27 mouse cellular contexts compared by ENCODE assay signal in genomic region chr6:149073854-149074253, GRCm38 (mm10). TPM values are rescaled to one million over a fixed set of nuclear protein-coding genes. Genes with fewer than 3 reads are reported as not detected.
DNase-seq lines count a peak whose midpoint lies in the region; ATAC-seq and TF ChIP-seq lines count a peak whose summit lies in the region.
"Had no signal": no experiment of that assay in that cellular context is flagged by ENCODE, and none has a peak within 500 bp of the region (broad histone marks: within the 10 kb centered on the region; RNA-seq: fewer than 3 reads in every experiment).

No protein-coding gene starts in this region.

- no peak overlapping the region for H3K4me2 ChIP-seq in forebrain, postnatal 0 days (ENCODE audit: low read depth)
- H3K4me2 ChIP-seq in forebrain, embryonic 11.5 days (ENCODE audit: low read depth, low read length, severe bottlenecking): no peak overlapping the region
- no peak overlapping the region for H3K4me2 ChIP-seq in neural tube, embryonic 15.5 days
- H3K4me2 ChIP-seq: embryonic facial prominence, embryonic 13.5 days; embryonic facial prominence, embryonic 15.5 days; forebrain, embryonic 13.5 days had no signal

- H3K4me3 ChIP-seq in forebrain, postnatal 0 days (ENCODE audit: low read depth, low read length): no peak overlapping the region
- H3K4me3 ChIP-seq in forebrain, embryonic 11.5 days (ENCODE audit: low read depth, low read length): no peak overlapping the region
- no peak overlapping the region for H3K4me3 ChIP-seq in layer of hippocampus, adult 2 months
- no peak overlapping the region for H3K4me3 ChIP-seq in cortical plate, adult 2 months (ENCODE audit: insufficient read depth, low read length)
- no peak overlapping the region for H3K4me3 ChIP-seq in neural tube, embryonic 15.5 days (replicated peaks)
- H3K4me3 ChIP-seq: embryonic facial prominence, embryonic 13.5 days; embryonic facial prominence, embryonic 15.5 days; erythroblast, embryonic 14.5 days; forebrain, embryonic 10.5 days; forebrain, embryonic 13.5 days had no signal

- peak; percentile 58; the same call in 1 of the 2 replicates for ATAC-seq in forebrain, postnatal 0 days
- no peak for ATAC-seq in forebrain, embryonic 11.5 days (replicated peaks; ENCODE audit: low FRiP score)
- ATAC-seq in neural tube, embryonic 15.5 days (ENCODE audit: low FRiP score): no peak
- ATAC-seq: forebrain, embryonic 13.5 days had no signal

- no peak for DNase-seq in forebrain, postnatal 0 days
- DNase-seq in forebrain, embryonic 11.5 days (ENCODE audit: low spot score): no peak
- DNase-seq in layer of hippocampus, adult 2 months (ENCODE audit: low spot score in 2 of 2): no peak
- no peak for DNase-seq in layer of hippocampus, postnatal 36 days
- peak; percentile 38 for DNase-seq in right cerebral cortex, adult 18-20 months
- DNase-seq in right cerebral cortex, postnatal 4 days: no peak
- DNase-seq: adrenal gland, adult 2 months; adrenal gland, postnatal 10 days; adrenal gland, postnatal 25 days; cerebellum, adult 11-12 months; cerebellum, adult 2 months; cerebellum, adult 9-10 months; cerebellum, postnatal 10 days; cerebellum, postnatal 25 days; embryo, embryonic 11 days had no signal

- peaks cover 4% of the 10 kb centered on the region; the same call in 1 of the 2 replicates for H3K36me3 ChIP-seq in forebrain, postnatal 0 days (ENCODE audit: insufficient read depth)
- H3K36me3 ChIP-seq in forebrain, embryonic 11.5 days (ENCODE audit: control insufficient read depth, insufficient read depth, low read length): no peaks in the 10 kb centered on the region
- peaks cover 3% of the 10 kb centered on the region; the same call in 1 of the 2 replicates for H3K36me3 ChIP-seq in neural tube, embryonic 15.5 days
- H3K36me3 ChIP-seq: embryonic facial prominence, embryonic 15.5 days had no signal

- no peaks in the 10 kb centered on the region for H3K4me1 ChIP-seq in forebrain, postnatal 0 days (ENCODE audit: insufficient read depth)
- H3K4me1 ChIP-seq in forebrain, embryonic 11.5 days (replicated peaks; ENCODE audit: control insufficient read depth, insufficient read depth, low read length): no peaks in the 10 kb centered on the region
- peaks cover 3% of the 10 kb centered on the region; the same call in 1 of the 2 replicates for H3K4me1 ChIP-seq in cortical plate, adult 2 months (ENCODE audit: control insufficient read depth, insufficient read depth, low read length)
- H3K4me1 ChIP-seq in neural tube, embryonic 15.5 days: peaks cover 4% of the 10 kb centered on the region; the same call in 1 of the 2 replicates
- H3K4me1 ChIP-seq: embryonic facial prominence, embryonic 13.5 days; embryonic facial prominence, embryonic 15.5 days had no signal

- peak overlapping the region; percentile 59; the same call in 1 of the 2 replicates for H3K27ac ChIP-seq in forebrain, postnatal 0 days (ENCODE audit: low read depth, low read length)
- H3K27ac ChIP-seq in forebrain, embryonic 11.5 days (ENCODE audit: low read depth, low read length): no peak overlapping the region
- H3K27ac ChIP-seq in layer of hippocampus, adult 2 months: peak overlapping the region; percentile 33
- H3K27ac ChIP-seq in cortical plate, adult 2 months (ENCODE audit: insufficient read depth, low read length): peak overlapping the region; percentile 65; the same call in 1 of the 2 replicates
- no peak overlapping the region for H3K27ac ChIP-seq in neural tube, embryonic 15.5 days (replicated peaks)
- H3K27ac ChIP-seq: embryonic facial prominence, embryonic 13.5 days; embryonic facial prominence, embryonic 15.5 days; forebrain, embryonic 10.5 days; forebrain, embryonic 13.5 days had no signal

- H3K9me3 ChIP-seq in forebrain, postnatal 0 days (ENCODE audit: low read length): no peaks in the 10 kb centered on the region
- no peaks in the 10 kb centered on the region for H3K9me3 ChIP-seq in forebrain, embryonic 11.5 days (ENCODE audit: control insufficient read depth, low read length)
- H3K9me3 ChIP-seq in neural tube, embryonic 15.5 days (replicated peaks): no peaks in the 10 kb centered on the region
- H3K9me3 ChIP-seq: embryonic facial prominence, embryonic 13.5 days; embryonic facial prominence, embryonic 15.5 days; forebrain, embryonic 10.5 days; forebrain, embryonic 13.5 days had no signal

- TF ChIP-seq POLR2A in cortical plate, adult 2 months (IDR thresholded peaks at IDR 0.05; ENCODE audit: extremely low read depth, insufficient read depth, low read length): no peak

- no peak overlapping the region for H3K9ac ChIP-seq in forebrain, postnatal 0 days
- no peak overlapping the region for H3K9ac ChIP-seq in forebrain, embryonic 11.5 days (ENCODE audit: low read length)
- H3K9ac ChIP-seq in neural tube, embryonic 15.5 days (replicated peaks): no peak overlapping the region
- H3K9ac ChIP-seq: embryonic facial prominence, embryonic 13.5 days; embryonic facial prominence, embryonic 15.5 days; forebrain, embryonic 13.5 days had no signal

- WGBS in forebrain, postnatal 0 days: 65% methylated on average over 4 of the region's 4 CpGs
- 93% methylated on average over 4 of the region's 4 CpGs for WGBS in forebrain, embryonic 11.5 days
- WGBS in neural tube, embryonic 15.5 days: 84% methylated on average over 4 of the region's 4 CpGs

- H3K27me3 ChIP-seq in forebrain, postnatal 0 days (ENCODE audit: insufficient read depth, low read length): no peaks in the 10 kb centered on the region
- H3K27me3 ChIP-seq in forebrain, embryonic 11.5 days (ENCODE audit: control insufficient read depth, insufficient read depth, low read length): no peaks in the 10 kb centered on the region
- no peaks in the 10 kb centered on the region for H3K27me3 ChIP-seq in neural tube, embryonic 15.5 days (replicated peaks)
- H3K27me3 ChIP-seq: embryonic facial prominence, embryonic 13.5 days; embryonic facial prominence, embryonic 15.5 days; forebrain, embryonic 13.5 days had no signal

- TF ChIP-seq CTCF in forebrain, postnatal 0 days (IDR thresholded peaks at IDR 0.05; ENCODE audit: low read depth): no peak
- no peak for TF ChIP-seq CTCF in layer of hippocampus, adult 2 months (conservative IDR thresholded peaks at IDR 0.05)
- no peak for TF ChIP-seq CTCF in cortical plate, adult 2 months (IDR thresholded peaks at IDR 0.05; ENCODE audit: extremely low read depth, insufficient read depth, low read length)

RNA-seq across cellular contexts. Expression of gene Dennd5b, which starts 27.6 kb away (rescaled TPM):
- 36.2 and 42.2 TPM in 2 replicates for total RNA-seq in forebrain, postnatal 0 days (2014; rRNA removed)
- 5.1 and 10.3 TPM in 2 replicates for polyA plus RNA-seq in forebrain, postnatal 0 days (2015; fragmentation: Nextera tagmentation; extraction: Ambion mirVana)
- polyA plus RNA-seq in forebrain, embryonic 11.5 days (2014; fragmentation: Nextera tagmentation; extraction: Ambion mirVana): 17.5 and 19.8 TPM in 2 replicates
- total RNA-seq in layer of hippocampus, adult 2 months (2021): 10 to 100 TPM; 43.9 to 49.9 TPM
- total RNA-seq in layer of hippocampus, postnatal 36 days (2021): 10 to 100 TPM; 47.8 to 49.5 TPM
- 20.4 and 20.6 TPM in 2 replicates for polyA plus RNA-seq in cortical plate, adult 2 months (2012; rRNA removed)
- 12.0 and 13.5 TPM in 2 replicates for polyA plus RNA-seq in neural tube, embryonic 15.5 days (2015; fragmentation: Nextera tagmentation; extraction: Ambion mirVana)

RNA-seq across cellular contexts. Expression of gene Gm10203, which starts 56.1 kb away (rescaled TPM):
- total RNA-seq in forebrain, postnatal 0 days (2014; rRNA removed): not detected in 2 replicates
- not detected in 2 replicates for polyA plus RNA-seq in forebrain, postnatal 0 days (2015; fragmentation: Nextera tagmentation; extraction: Ambion mirVana)
- polyA plus RNA-seq in forebrain, embryonic 11.5 days (2014; fragmentation: Nextera tagmentation; extraction: Ambion mirVana): not detected in 2 replicates
- total RNA-seq in layer of hippocampus, adult 2 months (2021): not detected
- total RNA-seq in layer of hippocampus, postnatal 36 days (2021): not detected
- not detected in 2 replicates for polyA plus RNA-seq in cortical plate, adult 2 months (2012; rRNA removed)
- not detected in 2 replicates for polyA plus RNA-seq in neural tube, embryonic 15.5 days (2015; fragmentation: Nextera tagmentation; extraction: Ambion mirVana)
- total RNA-seq: adrenal gland, adult 2 months; adrenal gland, postnatal 10 days; adrenal gland, postnatal 25 days; adrenal gland, postnatal 4 days; ES-E14; MEL had no signal
- polyA plus RNA-seq: adrenal gland, adult 2 months; C2C12; cerebellum, adult 2 months; embryonic facial prominence, embryonic 11.5 days; embryonic facial prominence, embryonic 13.5 days; embryonic facial prominence, embryonic 15.5 days; erythroblast, embryonic 14.5 days; forebrain, embryonic 10.5 days; forebrain, embryonic 13.5 days had no signal

Comparison
In these comparisons a context has a peak if more than half of its experiments do, and no peak if none do; other contexts are left out.
1. H3K27ac ChIP-seq: peak in forebrain, postnatal 0 days (single experiment), layer of hippocampus, adult 2 months (single experiment) and cortical plate, adult 2 months (single experiment); none in forebrain, embryonic 11.5 days (single experiment) and neural tube, embryonic 15.5 days (single experiment).